Mouse (Mus musculus) frontal cortex, adult 2 months (tissue): ENCODE data around the gene Tacr2. TPM values are rescaled to one million over a fixed set of nuclear protein-coding genes. Genes with fewer than 3 reads are reported as not detected.

Experiments used
- DNase-seq, 2 experiments: peaks; one replicate each; pipeline ENCODE4 v3.0.0; 2022; ENCODE audit warnings: low spot score in 1 of 2; ENCODE audit errors: extremely low spot score in 1 of 2
- polyA plus RNA-seq: library from polyadenylated mRNA; depleted of rRNA; stranded (reverse); fragments of >200 nt; gene quantifications from 2 replicates; pipeline ENCODE4 v1.2.3, GENCODE M21; 2012; rRNA removed

Gene Tacr2
- polyA plus RNA-seq = 0.18 and 0.27 TPM in 2 replicates

- no peak for DNase-seq
These were observed at the start of gene Tacr2 for GRCm38 (mm10) chr10:62252000-62252488. Gene Tacr2 (plus strand): TSS chr10:62252438.

- DNase-seq = peak; percentile 49 to 70
These were observed 49.7 kb upstream of the Tacr2 start for GRCm38 (mm10) chr10:62202574-62202973.

- DNase-seq = no peak
These were observed 43.9 kb upstream of the Tacr2 start for GRCm38 (mm10) chr10:62208241-62208896.

- no peak for DNase-seq
These were observed 40.9 kb upstream of the Tacr2 start for GRCm38 (mm10) chr10:62211310-62211709.

- no peak for DNase-seq
These were observed 37.0 kb upstream of the Tacr2 start for GRCm38 (mm10) chr10:62215169-62215616.

- DNase-seq = no peak
These were observed 36.6 kb upstream of the Tacr2 start for GRCm38 (mm10) chr10:62215633-62216032.

GRCm38 (mm10) chr10:62216595-62216994 lies 35.6 kb upstream of the Tacr2 start:
- no peak for DNase-seq

GRCm38 (mm10) chr10:62217196-62217595 lies 35.0 kb upstream of the Tacr2 start:
- no peak for DNase-seq

GRCm38 (mm10) chr10:62218044-62218788 lies 34.0 kb upstream of the Tacr2 start:
- no peak for DNase-seq

- DNase-seq = no peak
These were observed 33.5 kb upstream of the Tacr2 start for GRCm38 (mm10) chr10:62218789-62219172.

- no peak for DNase-seq
These were observed 31.3 kb upstream of the Tacr2 start for GRCm38 (mm10) chr10:62220732-62221514.

GRCm38 (mm10) chr10:62221647-62222046 lies 30.6 kb upstream of the Tacr2 start:
- no peak for DNase-seq

GRCm38 (mm10) chr10:62222777-62223176 lies 29.5 kb upstream of the Tacr2 start:
- no peak for DNase-seq

GRCm38 (mm10) chr10:62224231-62224630 lies 28.0 kb upstream of the Tacr2 start:
- DNase-seq = no peak

GRCm38 (mm10) chr10:62225839-62226238 lies 26.4 kb upstream of the Tacr2 start:
- DNase-seq = no peak

GRCm38 (mm10) chr10:62228126-62228525 lies 24.1 kb upstream of the Tacr2 start:
- DNase-seq = no peak

- peak; percentile 43 to 87 for DNase-seq
These were observed 21.4 kb upstream of the Tacr2 start, which contains the start of gene Tspan15 for GRCm38 (mm10) chr10:62230708-62231394. Gene Tspan15 (minus strand): TSS chr10:62231251.

GRCm38 (mm10) chr10:62231395-62231732 lies 20.9 kb upstream of the Tacr2 start:
- DNase-seq = no peak

GRCm38 (mm10) chr10:62231811-62232210 lies 20.4 kb upstream of the Tacr2 start:
- no peak for DNase-seq

GRCm38 (mm10) chr10:62236165-62236564 lies 16.1 kb upstream of the Tacr2 start:
- DNase-seq = no peak
